Mouse (Mus musculus) B cell, adult 2 months (primary cell): ENCODE data around the gene Aqp7.

ENCODE experiments used
- DNase-seq, 2 experiments: peaks; one replicate each; pipeline ENCODE4 v3.0.0; 2022

Gene Aqp7

DNA sequence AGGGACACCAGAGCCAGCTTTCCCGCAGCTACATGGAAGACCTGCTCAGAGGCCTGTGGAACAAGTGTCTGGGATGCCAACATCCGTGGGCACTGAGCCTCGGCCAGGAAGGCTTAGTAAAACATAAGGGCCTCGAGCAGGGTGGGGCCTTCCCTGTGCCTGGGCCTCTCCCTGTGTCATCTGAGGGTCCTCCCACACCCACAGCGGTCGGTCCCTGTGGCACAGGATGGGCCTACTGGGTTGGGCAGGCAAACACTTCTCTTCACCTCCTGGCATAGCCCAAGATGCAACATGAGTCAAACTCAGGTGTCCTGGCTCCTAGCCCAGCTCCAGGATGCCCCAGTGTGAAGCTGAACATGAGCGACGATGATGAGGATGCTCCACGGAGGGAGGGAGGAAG lies 9.4 kb upstream of the Aqp7 start:
- no peak for DNase-seq

DNA sequence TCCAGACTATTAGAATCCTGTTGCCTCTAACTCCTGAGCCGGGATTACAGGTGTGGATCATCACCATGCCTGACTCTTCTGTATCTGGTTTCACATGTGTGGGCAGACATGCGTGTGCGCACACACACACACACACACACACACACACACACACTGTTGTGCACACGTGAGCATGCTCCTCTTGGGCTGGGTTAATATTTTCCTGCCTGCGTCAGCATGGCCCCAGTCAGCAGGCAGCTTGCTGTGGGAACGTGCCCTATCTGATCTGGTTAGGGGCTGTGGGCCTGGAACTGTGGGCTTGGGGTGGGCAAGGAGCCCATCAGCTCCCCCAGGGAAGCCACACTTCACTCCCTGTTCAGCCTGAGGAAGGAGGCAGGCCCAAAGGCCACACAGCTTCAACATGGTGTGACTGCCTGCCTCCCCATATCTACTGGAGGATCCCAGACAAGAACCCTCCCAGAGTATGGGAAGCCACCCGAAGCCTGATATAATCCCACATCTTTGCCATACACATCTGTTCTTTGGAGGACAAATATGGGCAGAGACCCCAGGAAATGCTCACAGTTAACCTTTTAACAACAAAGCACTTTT lies 8.9 kb upstream of the Aqp7 start:
- no peak for DNase-seq

GRCm38 (mm10) chr4:41056253-41056652 lies 8.3 kb upstream of the Aqp7 start:
- DNase-seq, result no peak

DNA sequence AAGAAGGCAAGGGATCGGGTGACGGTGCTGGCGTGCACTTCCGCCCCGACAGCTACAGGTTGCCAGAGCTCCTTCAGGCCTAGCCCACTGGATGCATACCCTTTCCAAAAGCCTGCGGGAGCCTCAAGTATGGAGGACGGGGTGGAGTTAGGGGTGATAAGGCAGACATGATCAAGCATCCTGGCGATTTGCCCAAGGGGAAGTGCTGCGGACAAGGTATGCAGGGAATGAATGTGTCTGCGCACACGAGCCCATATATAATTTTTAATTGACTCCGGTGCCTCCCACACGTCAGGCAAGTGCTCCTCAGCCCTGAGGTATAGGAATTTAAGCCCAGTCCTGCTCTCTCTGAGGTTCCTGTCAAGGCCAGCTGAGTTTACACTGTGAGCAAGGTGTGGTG lies 7.2 kb upstream of the Aqp7 start:
- DNase-seq, result no peak

- DNase-seq, result no peak
These were observed 3.8 kb upstream of the Aqp7 start for GRCm38 (mm10) chr4:41051781-41052180.

DNA sequence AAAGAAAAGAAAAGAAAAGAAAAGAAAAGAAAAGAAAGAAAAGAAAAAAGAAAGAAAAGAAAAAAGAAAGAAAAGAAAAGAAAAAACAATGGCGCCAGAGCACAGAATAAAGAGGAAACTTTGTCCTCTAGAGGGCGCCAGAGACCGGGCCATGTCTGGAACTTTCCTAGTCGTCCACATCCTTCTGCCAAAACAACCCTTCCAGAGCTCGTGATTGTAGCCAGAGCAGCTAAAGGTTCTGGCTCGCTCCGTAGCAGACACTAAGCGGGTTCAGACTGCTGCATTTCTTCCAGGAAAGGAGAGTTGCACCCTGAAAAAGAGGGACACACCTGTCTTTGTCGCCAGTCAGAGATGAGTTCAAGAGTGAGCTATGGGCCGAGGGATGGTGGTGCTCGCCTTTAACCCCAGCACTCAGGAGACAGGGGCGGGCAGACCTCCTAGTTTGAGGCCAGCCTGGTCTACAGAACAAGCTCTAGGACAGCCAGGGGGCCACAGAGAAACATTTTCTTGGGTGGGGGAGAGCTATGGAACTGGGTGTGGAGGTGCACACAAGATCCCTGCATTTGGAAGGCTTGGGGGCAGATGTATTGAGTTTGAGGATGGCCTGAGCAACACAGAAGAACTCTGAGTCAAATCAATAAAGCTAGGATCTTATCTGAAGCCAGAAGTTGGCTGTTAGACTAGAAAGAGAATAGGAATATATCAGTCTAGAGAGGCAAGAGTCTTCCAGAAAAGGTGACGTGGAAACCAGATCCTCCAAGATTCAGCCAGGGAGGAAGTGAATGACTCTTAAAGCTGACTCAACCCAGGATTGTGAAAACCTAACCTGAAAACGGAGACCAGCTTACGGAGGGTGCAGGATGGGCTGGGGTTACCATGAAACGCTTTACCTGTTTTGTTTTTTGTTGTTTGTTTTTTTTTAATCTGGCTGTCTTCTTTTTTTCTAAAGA lies 3.1 kb upstream of the Aqp7 start:
- peak; percentile 77 to 78 for DNase-seq

GRCm38 (mm10) chr4:41048926-41049325 lies 987 bp upstream of the Aqp7 start:
- DNase-seq, result no peak

DNA sequence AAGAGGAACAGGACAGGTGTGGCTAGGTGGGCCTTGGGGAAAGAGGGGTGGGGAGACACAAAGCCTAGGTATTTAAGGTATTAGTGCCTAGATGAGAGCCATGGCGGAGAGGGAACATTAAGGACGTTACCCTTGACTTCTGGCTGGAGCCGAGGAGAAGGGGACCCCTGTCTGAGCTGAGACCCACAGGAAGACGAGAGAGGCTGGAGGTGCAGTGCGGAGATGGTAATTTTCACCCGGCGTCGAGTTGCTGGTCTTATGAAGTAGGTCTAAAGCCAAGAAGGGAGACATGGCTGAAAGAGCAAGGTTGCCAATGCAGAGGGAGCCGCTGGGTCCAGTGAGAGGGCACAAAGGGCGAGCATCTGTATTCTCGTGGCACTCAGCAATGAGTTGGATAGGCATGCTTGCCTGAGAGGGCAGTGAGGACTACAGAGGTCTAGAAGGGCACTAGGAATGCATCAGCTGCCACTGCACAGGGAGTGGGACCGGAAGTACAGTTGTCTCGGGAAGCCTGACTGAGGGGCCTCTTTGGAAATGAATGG lies 1.6 kb downstream of the Aqp7 start:
- DNase-seq, result no peak

DNA sequence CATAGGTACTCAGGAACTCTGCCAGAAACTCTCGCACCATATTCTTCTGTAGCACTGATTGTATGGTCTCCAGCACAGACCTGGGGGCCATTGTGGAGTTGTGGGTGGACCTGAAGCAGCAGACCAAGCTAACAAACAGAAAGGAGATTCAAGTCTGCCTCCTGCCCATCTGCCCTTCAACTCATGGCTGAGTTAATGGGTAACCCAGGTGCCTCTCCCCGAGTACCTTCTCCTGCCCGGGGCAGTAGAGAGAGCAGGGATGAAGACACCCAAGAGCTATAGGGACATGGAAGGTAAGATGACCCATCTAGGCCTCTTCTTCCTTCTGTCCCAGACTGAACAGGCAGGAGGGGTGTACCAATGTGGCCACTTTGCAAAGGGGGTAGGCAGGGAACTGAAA lies 2.7 kb downstream of the Aqp7 start:
- no peak for DNase-seq

- DNase-seq, result no peak
These were observed 4.0 kb downstream of the Aqp7 start for GRCm38 (mm10) chr4:41043961-41044360.

- no peak for DNase-seq
These were observed 5.1 kb downstream of the Aqp7 start for GRCm38 (mm10) chr4:41042880-41043279.

DNA sequence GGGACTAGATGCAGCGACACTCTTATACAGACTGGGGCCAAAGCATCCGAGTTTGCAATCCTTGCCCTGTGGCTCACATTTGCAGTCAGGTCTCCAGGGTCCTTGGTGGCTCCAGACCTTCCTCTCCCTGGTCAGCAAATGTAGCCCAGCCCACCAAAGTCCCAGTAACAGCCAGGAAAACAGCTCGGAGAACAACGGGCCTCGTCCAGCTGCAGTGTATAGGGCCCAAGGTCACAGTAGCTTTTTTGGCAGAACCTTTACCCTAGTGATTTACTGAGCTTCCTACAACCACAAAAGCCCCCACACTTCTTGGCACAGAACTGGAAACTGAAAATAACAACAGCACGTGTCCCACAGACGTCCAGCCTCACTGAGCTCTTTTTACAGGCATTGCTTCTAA lies 7.0 kb downstream of the Aqp7 start:
- DNase-seq, result no peak

DNA sequence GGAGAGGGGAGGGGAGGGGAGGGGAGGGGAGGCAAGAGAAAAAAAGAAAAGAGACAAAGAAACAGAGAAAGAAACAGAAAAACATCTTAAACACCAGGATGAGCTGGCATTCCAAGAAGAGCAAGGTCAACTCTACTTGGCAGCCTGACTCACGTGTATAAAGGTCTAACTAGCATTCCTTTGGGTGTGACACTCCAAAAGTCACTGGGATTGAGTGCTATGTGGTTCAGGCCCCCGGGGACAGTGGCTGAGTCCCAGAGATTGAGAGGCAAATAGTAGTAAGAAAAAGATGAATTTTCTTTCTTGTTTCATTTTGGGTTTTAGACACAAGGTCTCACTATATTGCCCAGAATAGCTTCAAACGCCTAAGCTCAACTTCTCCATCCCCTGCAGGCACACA lies 10.0 kb downstream of the Aqp7 start:
- no peak for DNase-seq

DNA sequence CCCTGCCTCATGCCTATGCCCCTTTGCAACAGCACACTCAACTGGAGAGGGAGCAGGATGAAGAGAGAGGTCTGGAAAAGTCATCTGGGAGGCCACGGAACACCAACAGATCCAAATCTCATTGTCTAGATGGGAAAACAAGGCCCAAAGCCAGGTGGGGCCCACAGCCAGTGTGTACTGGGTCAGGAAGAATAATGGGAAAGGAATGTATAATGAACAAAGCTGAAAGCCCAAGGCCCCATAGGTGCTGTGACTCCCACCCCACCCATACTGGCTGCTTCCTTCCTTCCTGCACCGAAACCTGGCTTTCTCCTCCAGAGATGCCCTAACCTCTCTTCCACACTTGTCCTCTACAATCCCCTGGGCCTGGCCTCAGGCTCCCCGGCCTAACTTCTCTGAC lies 16.7 kb downstream of the Aqp7 start:
- no peak for DNase-seq

GRCm38 (mm10) chr4:41029372-41029771 lies 18.6 kb downstream of the Aqp7 start:
- DNase-seq, result no peak

GRCm38 (mm10) chr4:41028272-41028671 lies 19.7 kb downstream of the Aqp7 start:
- peak; percentile 6 to 8 for DNase-seq

DNA sequence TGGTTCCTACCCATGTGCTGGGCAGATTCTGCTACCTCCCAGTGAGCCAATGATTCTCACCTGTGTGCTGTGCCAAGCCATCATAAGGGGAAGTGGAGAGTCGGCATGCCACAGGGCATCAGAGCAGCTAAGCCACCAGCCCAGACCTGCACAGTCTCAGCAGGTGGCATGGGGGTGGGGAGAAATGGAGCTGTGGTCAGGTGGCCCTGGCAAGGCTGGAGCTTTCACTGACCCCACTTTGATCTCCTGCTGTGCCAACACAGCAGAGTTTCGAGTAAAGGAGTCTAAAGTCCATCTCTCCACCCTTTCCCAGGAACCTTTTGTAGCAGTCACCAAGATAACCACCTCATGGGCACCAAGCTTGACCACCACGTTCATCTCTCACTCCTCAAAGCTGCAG lies 20.1 kb downstream of the Aqp7 start:
- DNase-seq, result no peak

- DNase-seq, result no peak
These were observed 21.7 kb downstream of the Aqp7 start for GRCm38 (mm10) chr4:41026086-41026787.

- DNase-seq, result no peak
These were observed 26.8 kb downstream of the Aqp7 start for GRCm38 (mm10) chr4:41021094-41021493.

- no peak for DNase-seq
These were observed 32.1 kb downstream of the Aqp7 start for GRCm38 (mm10) chr4:41015798-41016197.

- no peak for DNase-seq
These were observed 34.6 kb downstream of the Aqp7 start for GRCm38 (mm10) chr4:41013351-41013750.

DNA sequence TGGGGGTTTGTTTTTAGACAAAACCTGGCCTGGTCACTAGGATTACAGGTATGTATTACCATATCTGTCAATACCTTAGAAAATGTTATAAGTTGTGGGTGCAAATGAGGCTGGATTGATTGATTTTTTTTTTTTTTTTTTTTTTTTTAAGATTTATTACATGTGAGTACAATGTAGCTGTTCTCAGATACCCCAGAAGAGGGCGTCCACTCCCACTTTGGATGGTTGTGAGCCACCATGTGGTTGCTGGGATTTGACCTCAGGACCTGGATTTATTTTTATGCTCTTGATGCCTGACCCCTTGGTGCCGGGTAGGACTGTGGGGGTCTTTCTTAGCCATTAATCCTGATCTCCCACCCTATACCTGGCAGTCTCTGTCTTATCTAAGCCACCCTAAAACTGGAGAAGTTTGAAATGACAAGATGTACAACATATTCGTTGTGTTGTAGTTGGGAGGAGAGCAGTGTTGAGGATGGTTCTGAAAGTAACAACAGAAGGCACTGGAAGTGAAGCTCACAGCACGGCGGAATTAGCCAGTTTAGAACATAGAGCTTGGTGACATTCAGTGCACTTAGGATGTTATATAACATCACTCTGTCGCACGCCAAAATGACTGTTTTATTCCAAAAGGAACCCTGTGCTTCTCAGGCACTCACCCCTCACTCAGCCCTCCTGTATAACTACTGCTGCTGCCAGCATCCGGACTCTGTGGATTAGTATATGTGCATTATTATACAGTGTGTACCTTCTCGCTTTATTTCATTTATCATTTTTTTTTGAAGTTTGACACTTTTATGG lies 46.9 kb downstream of the Aqp7 start:
- DNase-seq, result peak; percentile 19 to 26

- DNase-seq, result no peak
These were observed 47.7 kb downstream of the Aqp7 start for GRCm38 (mm10) chr4:41000271-41000670.
